Mouse (Mus musculus) kidney, adult 8-10 months (tissue): ENCODE data around the gene Mrps5.

Experiments
- DNase-seq, 2 experiments: peaks; one replicate each; pipeline ENCODE4 v3.0.0; 2022

Gene Mrps5

DNA sequence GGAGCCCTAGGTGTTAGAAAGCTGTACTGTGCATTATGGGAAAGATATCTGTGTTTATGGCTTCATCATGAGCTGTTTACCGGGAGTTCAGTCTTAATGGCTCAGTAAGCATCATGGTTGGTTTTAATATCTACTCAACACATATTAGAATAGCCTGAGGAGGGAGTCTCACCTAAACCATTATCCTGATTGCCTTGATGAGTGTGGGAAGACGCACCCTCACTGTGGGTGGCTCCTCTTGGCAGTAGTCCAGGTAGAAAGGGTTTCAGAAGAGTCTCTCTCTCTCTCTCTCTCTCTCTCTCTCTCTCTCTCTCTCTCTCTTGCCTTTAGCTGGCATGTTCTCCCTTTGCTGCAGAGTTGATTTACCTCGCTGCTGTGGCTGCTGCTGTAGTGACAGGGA is 35.0 kb downstream of the Mrps5 start:
- DNase-seq = no peak

- DNase-seq = no peak
Measured at GRCm38 (mm10) chr2:127624786-127625185, 37.8 kb downstream of the Mrps5 start.

GRCm38 (mm10) chr2:127625659-127626058 is 38.6 kb downstream of the Mrps5 start:
- peak; percentile 55 to 71 for DNase-seq

- no peak for DNase-seq
Measured at GRCm38 (mm10) chr2:127627354-127627753, 40.3 kb downstream of the Mrps5 start.

GRCm38 (mm10) chr2:127627990-127628570 is 41.1 kb downstream of the Mrps5 start:
- DNase-seq = no peak

- DNase-seq = no peak
Measured at GRCm38 (mm10) chr2:127632601-127633000, 45.6 kb downstream of the Mrps5 start.

- DNase-seq = peak; percentile 88 to 93
Measured at GRCm38 (mm10) chr2:127635581-127635980, 48.6 kb downstream of the Mrps5 start.

DNA sequence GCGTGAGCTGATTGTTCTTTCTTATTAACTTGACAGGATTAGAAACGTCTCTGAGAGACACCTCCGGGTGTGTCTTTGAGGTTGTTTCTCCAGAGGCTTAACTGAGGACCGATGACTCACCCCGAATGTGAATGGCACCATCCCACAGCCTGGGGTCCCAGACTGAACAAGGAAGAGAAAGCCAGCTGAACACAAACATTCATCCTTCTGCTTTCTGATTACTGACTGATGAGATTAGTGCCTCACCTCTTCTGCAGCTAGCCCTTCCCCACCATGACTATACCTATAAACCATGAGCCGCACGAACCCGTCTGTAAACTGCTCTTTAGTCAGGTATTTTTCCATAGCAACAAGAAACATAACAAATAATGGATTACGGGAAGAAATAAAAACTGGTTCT is 52.0 kb downstream of the Mrps5 start:
- no peak for DNase-seq

DNA sequence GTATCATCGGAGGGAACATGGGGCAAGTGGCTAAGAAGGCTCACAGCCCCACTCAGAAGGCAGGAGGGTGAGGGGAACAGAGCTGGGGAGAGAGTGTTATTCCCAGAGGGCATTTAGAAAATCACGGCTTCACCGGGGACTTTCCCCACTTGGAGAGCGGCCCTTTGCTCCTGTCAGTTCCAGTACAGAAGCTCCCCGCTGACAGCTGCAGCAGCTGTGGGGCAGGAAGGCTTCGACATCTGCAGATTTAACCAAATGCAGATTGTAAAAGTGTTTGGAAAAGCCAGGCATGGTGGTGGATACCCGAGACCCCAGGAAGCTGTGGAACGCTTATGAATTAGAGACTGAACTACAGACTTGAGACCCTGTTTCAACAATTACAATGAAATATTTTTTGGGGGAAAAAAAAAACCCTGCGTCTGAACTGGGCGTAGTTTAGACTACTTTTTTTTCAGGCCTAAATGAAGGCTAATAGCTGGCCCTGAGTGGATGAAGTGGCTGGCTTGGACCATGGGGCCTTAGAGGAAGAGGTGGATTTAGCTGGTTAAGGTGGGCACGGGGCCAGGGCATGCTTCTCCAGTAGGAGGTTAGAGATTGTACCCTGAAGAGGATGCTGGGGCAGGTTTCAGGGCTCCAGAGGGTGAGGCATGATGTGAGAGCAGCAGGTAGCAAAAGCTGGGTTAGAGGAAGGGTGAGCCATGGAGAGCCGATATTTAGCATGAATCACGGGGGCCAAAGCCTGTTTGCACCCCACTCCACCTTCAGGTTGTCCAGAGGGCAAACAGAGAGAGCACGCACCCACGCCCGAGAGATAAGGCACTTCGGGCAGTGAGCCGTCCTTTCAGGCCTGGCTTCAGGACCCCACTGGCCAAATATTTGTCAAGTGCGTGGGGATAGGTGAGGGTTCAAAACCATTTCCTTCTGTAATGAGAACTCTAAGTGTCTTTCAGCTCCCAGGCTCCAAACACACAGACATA is 57.0 kb downstream of the Mrps5 start:
- peak in 1 of 2 experiments; percentile 38 for DNase-seq

- no peak for DNase-seq
Measured at GRCm38 (mm10) chr2:127646875-127647274, 59.9 kb downstream of the Mrps5 start.

DNA sequence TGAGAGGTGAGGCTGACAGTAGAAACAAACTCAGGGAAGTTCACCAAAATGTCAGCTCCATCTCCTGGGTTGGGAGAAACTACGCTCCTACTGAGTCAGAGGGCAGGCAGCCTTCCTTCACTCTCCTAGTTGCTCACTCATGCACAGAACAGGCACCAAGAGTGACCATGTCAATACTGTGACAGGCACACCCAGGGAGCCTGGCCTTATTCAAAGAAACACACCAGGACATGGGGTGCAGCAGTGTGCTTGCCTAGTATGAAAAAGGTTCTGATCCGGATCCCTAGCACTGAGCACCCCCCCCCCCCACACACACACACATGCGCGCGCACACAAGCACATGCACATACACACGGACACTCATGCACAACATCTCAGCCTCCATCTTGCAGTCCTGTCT is 61.1 kb downstream of the Mrps5 start:
- no peak for DNase-seq

- DNase-seq = peak; percentile 62 to 73
Measured at GRCm38 (mm10) chr2:127649921-127650320, 62.9 kb downstream of the Mrps5 start.

DNA sequence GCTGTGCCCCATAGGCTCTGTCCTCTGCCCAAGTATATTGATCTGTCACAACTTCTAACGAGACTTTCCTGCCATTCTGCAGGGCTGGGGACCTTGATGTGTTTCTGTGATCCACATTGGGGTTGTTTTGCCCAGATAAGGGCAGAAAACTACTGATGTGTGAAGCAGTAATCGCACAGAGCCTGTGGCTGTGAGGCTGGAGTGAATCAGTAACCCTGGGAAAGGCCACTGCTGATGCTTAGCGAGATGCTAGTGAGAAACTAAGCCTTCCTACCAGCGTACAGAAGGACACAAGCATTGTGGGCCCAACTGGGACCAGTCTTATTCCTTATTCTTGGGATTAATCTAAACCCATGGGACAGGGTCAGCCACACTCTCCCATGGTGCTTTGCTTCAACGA is 64.6 kb downstream of the Mrps5 start:
- DNase-seq = peak in 1 of 2 experiments; percentile 54

- DNase-seq = peak in 1 of 2 experiments; percentile 60
Measured at GRCm38 (mm10) chr2:127652335-127652734, 65.3 kb downstream of the Mrps5 start.

- no peak for DNase-seq
Measured at GRCm38 (mm10) chr2:127652805-127653204, 65.8 kb downstream of the Mrps5 start.

- DNase-seq = peak in 1 of 2 experiments; percentile 33
Measured at GRCm38 (mm10) chr2:127654786-127655185, 67.8 kb downstream of the Mrps5 start.

DNA sequence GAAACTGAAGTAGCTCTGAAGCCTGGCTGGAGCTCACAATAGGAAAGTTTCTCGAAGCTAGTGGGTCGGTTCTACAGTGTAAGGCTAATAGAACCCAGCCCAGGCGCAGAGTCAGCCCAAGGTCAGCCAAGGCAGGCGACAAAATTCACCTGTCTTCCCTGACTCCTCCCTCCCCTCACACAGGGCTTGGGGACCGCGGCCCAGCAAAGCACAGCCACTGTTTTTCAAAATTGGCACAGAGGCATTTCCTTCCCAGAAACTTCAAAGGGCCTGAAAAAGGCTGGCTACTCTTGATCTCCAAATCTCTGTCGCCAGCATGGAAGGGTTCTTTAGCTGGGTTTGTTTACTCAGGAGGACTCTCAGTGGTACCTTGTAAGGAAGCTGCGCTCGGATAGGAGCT is 68.4 kb downstream of the Mrps5 start:
- peak in 1 of 2 experiments; percentile 40 for DNase-seq

DNA sequence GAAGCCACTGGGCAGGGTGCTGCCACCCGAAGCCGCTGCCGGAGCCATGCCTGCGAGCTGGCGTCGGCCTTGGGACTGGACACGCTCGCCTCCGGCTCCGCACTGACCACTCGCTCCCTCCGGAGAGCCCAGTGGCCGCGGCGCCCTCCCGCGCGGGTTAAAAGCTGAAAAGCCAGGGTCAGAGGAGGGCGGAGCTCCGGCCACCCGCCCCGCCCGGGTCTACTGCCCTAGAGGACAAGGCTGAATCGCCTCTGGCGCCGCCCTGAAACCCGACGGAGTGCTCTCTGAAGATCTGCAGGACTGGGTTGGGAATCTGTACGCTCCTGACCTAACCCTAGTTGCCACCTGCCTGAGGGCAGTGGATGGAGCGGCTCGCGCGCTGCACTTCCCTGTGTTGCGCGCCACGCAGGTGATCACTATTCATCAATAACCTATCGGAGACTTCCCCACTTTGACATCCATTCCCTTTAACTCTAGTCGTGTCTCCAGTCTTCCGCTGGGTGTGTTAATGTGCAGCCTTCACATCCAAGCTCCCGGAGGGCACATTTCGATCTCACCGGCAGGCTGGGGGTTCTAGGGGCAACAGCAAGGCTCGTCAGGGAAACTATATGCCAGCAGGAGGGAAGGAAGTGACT is 69.2 kb downstream of the Mrps5 start, which contains the start of gene Mal:
Mal (minus strand) TSS at position 610 of the 635 bp plus-strand sequence.
- peak; percentile 79 to 82 for DNase-seq
